13 mouse cellular contexts compared by ENCODE assay signal in genomic region chr11:95350289-95350688, GRCm38 (mm10). TPM values are rescaled to one million over a fixed set of nuclear protein-coding genes. Genes with fewer than 3 reads are reported as not detected.
A peak's percentile ranks its signal among the peaks of the same experiment; 100 is the strongest.
DNase-seq lines count a peak whose midpoint lies in the region; ATAC-seq and TF ChIP-seq lines count a peak whose summit lies in the region.
"Had no signal": no experiment of that assay in that cellular context is flagged by ENCODE, and none has a peak within 500 bp of the region (broad histone marks: within the 10 kb centered on the region; RNA-seq: fewer than 3 reads in every experiment).

No protein-coding gene starts in this region.

- H3K27me3 ChIP-seq in forebrain, embryonic 15.5 days: no peaks in the 10 kb centered on the region
- H3K27me3 ChIP-seq in forebrain, postnatal 0 days (ENCODE audit: insufficient read depth, low read length): no peaks in the 10 kb centered on the region
- H3K27me3 ChIP-seq in liver, embryonic 13.5 days: no peaks in the 10 kb centered on the region
- H3K27me3 ChIP-seq: limb, embryonic 15.5 days; midbrain, embryonic 13.5 days; neural tube, embryonic 15.5 days had no signal

- no peak for DNase-seq in forebrain, postnatal 0 days
- DNase-seq in lung, adult 18-20 months: peak; percentile 40 to 65
- no peak for DNase-seq in lung, postnatal 14 days
- peak; percentile 38 to 69 for DNase-seq in adrenal gland, postnatal 36 days
- no peak for DNase-seq in liver, embryonic 13.5 days
- DNase-seq in cerebellum, postnatal 25 days: no peak
- DNase-seq in gastrocnemius, postnatal 10 days: no peak
- DNase-seq: gastrocnemius, postnatal 14 days had no signal

- ATAC-seq in forebrain, embryonic 15.5 days (replicated peaks): no peak
- no peak for ATAC-seq in forebrain, postnatal 0 days
- no peak; the same call in 1 of the 2 replicates for ATAC-seq in liver, embryonic 13.5 days (ENCODE audit: low read depth)
- ATAC-seq: midbrain, embryonic 13.5 days had no signal

- 0 out of 2 replicates have a peak overlapping the region, but pooled peaks have one; percentile 25 for H3K27ac ChIP-seq in forebrain, embryonic 15.5 days (replicated peaks)
- no peak overlapping the region for H3K27ac ChIP-seq in forebrain, postnatal 0 days (ENCODE audit: low read depth, low read length)
- H3K27ac ChIP-seq in liver, embryonic 13.5 days: peak overlapping the region; percentile 68
- H3K27ac ChIP-seq: limb, embryonic 15.5 days; midbrain, embryonic 13.5 days; neural tube, embryonic 15.5 days had no signal

- H3K4me3 ChIP-seq in forebrain, embryonic 15.5 days: no peak overlapping the region
- H3K4me3 ChIP-seq in forebrain, postnatal 0 days (ENCODE audit: low read depth, low read length): no peak overlapping the region
- no peak overlapping the region for H3K4me3 ChIP-seq in liver, embryonic 13.5 days (replicated peaks)
- H3K4me3 ChIP-seq: erythroblast, embryonic 14.5 days; limb, embryonic 15.5 days; midbrain, embryonic 13.5 days; neural tube, embryonic 15.5 days had no signal

- H3K9ac ChIP-seq in forebrain, embryonic 15.5 days (replicated peaks): no peak overlapping the region
- no peak overlapping the region for H3K9ac ChIP-seq in forebrain, postnatal 0 days
- H3K9ac ChIP-seq in liver, embryonic 13.5 days: no peak overlapping the region
- H3K9ac ChIP-seq: limb, embryonic 15.5 days; midbrain, embryonic 13.5 days; neural tube, embryonic 15.5 days had no signal

- no peaks in the 10 kb centered on the region for H3K9me3 ChIP-seq in forebrain, embryonic 15.5 days
- no peaks in the 10 kb centered on the region for H3K9me3 ChIP-seq in forebrain, postnatal 0 days (ENCODE audit: low read length)
- H3K9me3 ChIP-seq in liver, embryonic 13.5 days (replicated peaks): no peaks in the 10 kb centered on the region
- H3K9me3 ChIP-seq: limb, embryonic 15.5 days; midbrain, embryonic 13.5 days; neural tube, embryonic 15.5 days had no signal

- H3K4me1 ChIP-seq in forebrain, embryonic 15.5 days: no peaks in the 10 kb centered on the region
- no peaks in the 10 kb centered on the region for H3K4me1 ChIP-seq in forebrain, postnatal 0 days (ENCODE audit: insufficient read depth)
- H3K4me1 ChIP-seq in liver, embryonic 13.5 days (replicated peaks): peaks cover 94% of the 10 kb centered on the region
- H3K4me1 ChIP-seq: midbrain, embryonic 13.5 days had no signal

- 74% methylated on average over 6 of the region's 6 CpGs for WGBS in forebrain, embryonic 15.5 days
- 63% methylated on average over 6 of the region's 6 CpGs for WGBS in forebrain, postnatal 0 days
- 66% methylated on average over 6 of the region's 6 CpGs for WGBS in liver, embryonic 13.5 days (ENCODE audit: insufficient replicate concordance)

- no peaks in the 10 kb centered on the region for H3K36me3 ChIP-seq in forebrain, embryonic 15.5 days
- H3K36me3 ChIP-seq in forebrain, postnatal 0 days (ENCODE audit: insufficient read depth): no peaks in the 10 kb centered on the region
- peaks cover 98% of the 10 kb centered on the region for H3K36me3 ChIP-seq in liver, embryonic 13.5 days
- H3K36me3 ChIP-seq: midbrain, embryonic 13.5 days; neural tube, embryonic 15.5 days had no signal

- H3K4me2 ChIP-seq in forebrain, embryonic 15.5 days (replicated peaks): no peak overlapping the region
- no peak overlapping the region for H3K4me2 ChIP-seq in forebrain, postnatal 0 days (ENCODE audit: low read depth)
- H3K4me2 ChIP-seq in liver, embryonic 13.5 days: no peak overlapping the region
- H3K4me2 ChIP-seq: limb, embryonic 15.5 days; midbrain, embryonic 13.5 days; neural tube, embryonic 15.5 days had no signal

- no peak for TF ChIP-seq CTCF in forebrain, postnatal 0 days (IDR thresholded peaks at IDR 0.05; ENCODE audit: low read depth)

RNA-seq across cellular contexts. Expression of gene Fam117a, which starts 13.5 kb away (rescaled TPM):
- 3.0 and 3.5 TPM in 2 replicates for polyA plus RNA-seq in forebrain, embryonic 15.5 days (2015; fragmentation: Nextera tagmentation; extraction: Ambion mirVana)
- total RNA-seq in forebrain, postnatal 0 days (2014; rRNA removed): 5.5 TPM in 2 replicates
- 1.0 and 1.8 TPM in 2 replicates for polyA plus RNA-seq in forebrain, postnatal 0 days (2015; fragmentation: Nextera tagmentation; extraction: Ambion mirVana)
- total RNA-seq in adrenal gland, postnatal 36 days (2021): 10 to 100 TPM; 13.7 to 15.4 TPM
- 58.0 and 64.5 TPM in 2 replicates for polyA plus RNA-seq in liver, embryonic 13.5 days (2015; fragmentation: Nextera tagmentation; extraction: Ambion mirVana)
- 10 to 100 TPM in 1 of 2 experiments, 1 to 10 TPM in 1; 9.0 to 14.5 TPM for total RNA-seq in gastrocnemius, postnatal 10 days (2021)

RNA-seq across cellular contexts. Expression of gene Slc35b1, which starts 34.2 kb away (rescaled TPM):
- polyA plus RNA-seq in forebrain, embryonic 15.5 days (2015; fragmentation: Nextera tagmentation; extraction: Ambion mirVana): 150 and 155 TPM in 2 replicates
- total RNA-seq in forebrain, postnatal 0 days (2014; rRNA removed): 103 and 109 TPM in 2 replicates
- 160 and 179 TPM in 2 replicates for polyA plus RNA-seq in forebrain, postnatal 0 days (2015; fragmentation: Nextera tagmentation; extraction: Ambion mirVana)
- 10 to 100 TPM; 70.3 to 75.0 TPM for total RNA-seq in adrenal gland, postnatal 36 days (2021)
- 54.7 and 58.1 TPM in 2 replicates for polyA plus RNA-seq in liver, embryonic 13.5 days (2015; fragmentation: Nextera tagmentation; extraction: Ambion mirVana)
- 10 to 100 TPM; 42.7 to 43.8 TPM for total RNA-seq in gastrocnemius, postnatal 10 days (2021)

RNA-seq across cellular contexts. Expression of gene Kat7, which starts 40.2 kb away (rescaled TPM):
- polyA plus RNA-seq in forebrain, embryonic 15.5 days (2015; fragmentation: Nextera tagmentation; extraction: Ambion mirVana): 75.7 and 75.9 TPM in 2 replicates
- total RNA-seq in forebrain, postnatal 0 days (2014; rRNA removed): 69.0 and 78.2 TPM in 2 replicates
- polyA plus RNA-seq in forebrain, postnatal 0 days (2015; fragmentation: Nextera tagmentation; extraction: Ambion mirVana): 62.5 and 72.8 TPM in 2 replicates
- 10 to 100 TPM; 48.5 to 51.9 TPM for total RNA-seq in adrenal gland, postnatal 36 days (2021)
- polyA plus RNA-seq in liver, embryonic 13.5 days (2015; fragmentation: Nextera tagmentation; extraction: Ambion mirVana): 33.4 and 39.7 TPM in 2 replicates
- 10 to 100 TPM; 29.7 to 31.8 TPM for total RNA-seq in gastrocnemius, postnatal 10 days (2021)

Comparison
In these comparisons a context has a peak if more than half of its experiments do, and no peak if none do; other contexts are left out.
1. DNase-seq: peak in lung, adult 18-20 months (2 of 2) and adrenal gland, postnatal 36 days (2 of 2); none in forebrain, postnatal 0 days (single experiment), lung, postnatal 14 days (single experiment), liver, embryonic 13.5 days (single experiment), cerebellum, postnatal 25 days (0 of 2) and gastrocnemius, postnatal 10 days (single experiment).